Mouse (Mus musculus): ENCODE data around the gene Taf4.

The Taf4 gene

DNA sequence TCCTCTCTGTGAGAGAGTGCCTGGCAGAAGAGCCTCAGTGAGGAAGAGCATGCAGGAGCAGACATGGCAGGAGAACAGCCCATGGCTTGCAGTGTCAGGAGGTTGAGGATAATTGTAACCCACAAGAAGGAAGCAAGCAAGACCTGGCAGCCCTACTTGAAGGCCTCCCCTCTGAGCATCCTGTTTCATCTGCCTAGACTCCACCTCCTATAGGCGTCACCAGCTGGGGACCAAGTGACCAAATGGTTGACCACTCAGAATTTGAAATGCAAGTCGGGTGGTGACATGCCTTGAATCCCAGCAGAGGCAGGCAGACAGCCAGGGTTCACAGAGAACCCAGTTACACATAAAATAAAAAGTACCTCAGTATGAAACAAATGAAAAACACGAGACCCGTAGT, 4.2 kb upstream of the Taf4 start:
- DNase-seq = no peak

DNA sequence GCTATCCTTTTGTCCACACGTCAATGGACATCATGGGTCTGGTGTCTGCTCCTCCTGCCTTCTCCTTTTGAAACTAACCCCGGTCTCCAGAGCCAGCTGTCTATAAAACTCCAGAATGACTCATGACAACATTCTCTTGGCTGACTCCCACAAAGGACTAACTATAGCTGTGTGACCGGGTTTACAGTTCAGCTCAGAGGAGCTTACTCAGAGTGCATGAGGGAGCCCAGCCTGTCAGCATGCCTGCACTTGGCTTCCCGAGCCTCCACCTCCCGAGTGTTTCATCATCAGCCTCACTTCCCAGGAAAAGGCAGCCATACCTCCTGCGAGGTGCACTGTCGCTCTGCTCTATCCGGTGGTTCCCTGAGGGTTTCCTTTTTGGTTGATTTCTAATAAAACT, 3.4 kb upstream of the Taf4 start:
- no peak for DNase-seq

DNA sequence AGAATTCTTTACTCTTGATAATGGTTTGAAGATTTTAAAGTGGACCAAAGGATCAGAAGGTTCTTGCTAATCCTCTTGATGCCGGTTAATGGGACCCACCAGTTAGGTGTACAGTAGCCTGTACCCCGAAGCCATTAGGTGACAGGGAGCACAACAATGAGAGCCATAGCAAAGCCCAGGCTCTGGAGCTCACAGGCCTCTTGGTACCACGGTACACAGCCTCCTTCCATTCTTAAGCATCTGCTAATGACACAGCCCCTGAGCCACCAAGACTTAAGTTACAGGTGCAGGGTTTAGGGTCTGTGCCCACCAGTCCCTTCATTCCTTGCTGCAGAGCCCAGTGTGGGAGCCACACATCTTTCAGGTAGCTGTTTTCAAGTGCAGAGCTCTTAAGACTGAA, 1.8 kb upstream of the Taf4 start:
- no peak for DNase-seq

DNA sequence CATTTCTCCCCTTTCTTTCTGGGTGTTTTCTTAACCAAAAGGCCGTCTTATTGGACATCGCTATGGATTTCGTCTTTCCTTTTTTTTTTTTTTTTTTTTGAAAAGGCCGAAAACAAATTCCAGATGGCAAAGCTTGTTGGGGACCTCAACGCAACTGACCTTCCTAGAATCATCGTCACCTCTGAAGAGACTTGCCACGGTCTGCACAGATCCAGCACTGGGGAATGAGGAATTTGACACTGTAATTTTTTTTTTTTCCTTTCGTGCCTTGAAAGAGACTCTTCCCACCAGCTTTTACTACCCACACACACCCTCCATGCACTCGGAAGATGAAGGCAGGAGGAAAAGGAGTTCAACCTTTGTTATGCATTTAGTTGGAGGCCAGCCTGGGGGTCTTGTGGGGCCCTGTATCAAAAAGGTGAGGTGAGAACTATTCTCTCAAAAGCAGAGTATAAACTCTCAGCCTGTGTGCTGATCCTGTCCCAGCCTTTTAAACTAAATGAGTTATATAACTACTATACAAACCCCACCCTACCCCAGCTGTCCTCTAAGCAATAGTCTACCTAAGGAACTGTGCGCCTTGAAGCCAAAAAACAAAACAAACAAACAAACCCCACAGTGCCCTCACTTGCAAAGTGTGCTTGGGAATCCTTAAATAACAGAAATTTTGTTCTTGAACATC, 1.0 kb upstream of the Taf4 start:
- DNase-seq = no peak

DNA sequence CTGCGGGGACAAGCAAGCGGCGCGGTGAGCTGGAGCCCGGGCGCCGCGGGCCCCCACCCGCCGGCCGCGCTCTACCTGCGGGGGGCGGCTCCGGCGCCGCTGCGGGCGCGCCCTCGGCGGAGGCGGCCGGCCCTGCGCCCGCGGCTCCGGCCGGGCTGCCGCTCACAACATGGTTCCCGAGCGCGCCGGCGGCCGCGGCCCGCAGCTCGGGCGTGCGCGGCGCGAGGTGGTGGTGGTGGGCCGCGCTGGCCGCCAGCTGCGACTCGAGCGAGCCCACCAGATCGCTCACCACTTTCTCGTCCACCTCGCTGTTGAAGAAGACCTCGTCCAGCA, 185 bp downstream of the Taf4 start:
- DNase-seq = peak in 1 of 2 experiments; percentile 18

DNA sequence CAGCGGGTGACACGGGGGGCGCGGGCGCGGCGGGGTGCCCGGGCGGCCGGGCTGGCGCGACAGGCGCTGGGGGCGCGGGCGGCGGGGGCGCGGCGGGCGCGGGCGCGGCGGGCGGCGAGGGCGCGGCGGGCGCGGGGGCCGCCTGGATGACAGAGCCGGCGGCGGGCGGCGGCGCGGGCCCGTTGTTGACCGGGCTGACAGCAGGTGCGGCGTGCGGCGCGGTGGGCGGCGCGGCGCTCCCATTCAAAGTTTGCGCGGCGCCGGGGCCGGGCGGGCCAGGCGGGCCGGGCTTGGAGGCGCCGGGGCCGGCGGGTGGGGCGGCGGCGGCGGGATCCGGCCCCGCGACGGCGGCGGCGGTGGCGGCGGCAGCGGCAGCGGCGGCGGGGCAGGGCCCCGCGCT, 595 bp downstream of the Taf4 start:
- DNase-seq = peak in 1 of 2 experiments; percentile 15

DNA sequence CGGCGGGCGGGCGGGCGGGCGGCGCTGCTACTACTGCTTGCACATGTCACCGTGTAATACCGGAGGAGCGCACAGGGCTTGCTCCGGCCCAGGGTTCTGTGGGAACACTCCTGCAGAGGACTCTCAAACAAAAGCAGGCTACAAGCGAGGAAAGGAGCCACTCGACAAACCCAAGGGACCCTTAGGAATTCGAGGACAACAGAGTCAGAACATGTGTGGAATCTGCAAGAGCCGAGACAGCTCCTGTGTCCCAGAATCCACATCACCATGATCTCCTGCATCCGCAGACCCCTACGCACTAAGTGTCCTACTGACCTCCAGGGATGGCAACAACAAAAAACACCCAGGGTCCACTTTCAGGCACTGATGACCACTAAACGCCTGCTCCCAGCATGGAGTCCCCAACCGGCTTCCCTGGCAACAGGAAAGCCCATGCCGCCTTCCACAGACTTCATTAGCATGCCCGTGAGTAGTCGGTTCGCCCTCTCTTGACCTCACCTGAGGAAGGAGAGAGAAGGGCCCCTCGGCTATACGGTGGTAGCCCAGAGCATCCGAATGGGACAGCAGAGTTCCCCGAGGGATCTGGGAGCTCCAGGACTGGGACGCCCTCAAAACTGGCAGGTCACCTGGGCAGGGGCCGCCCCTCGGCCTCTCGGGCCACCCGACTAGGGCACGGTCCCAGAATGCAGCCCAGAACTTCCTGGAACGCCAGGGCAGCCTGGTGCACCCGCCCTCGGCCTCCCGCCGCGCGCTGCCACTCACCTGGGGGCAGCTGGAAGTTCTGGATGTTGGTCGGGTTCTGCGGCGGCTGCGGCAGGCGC, 1.6 kb downstream of the Taf4 start:
- DNase-seq = peak; percentile 31 to 38

DNA sequence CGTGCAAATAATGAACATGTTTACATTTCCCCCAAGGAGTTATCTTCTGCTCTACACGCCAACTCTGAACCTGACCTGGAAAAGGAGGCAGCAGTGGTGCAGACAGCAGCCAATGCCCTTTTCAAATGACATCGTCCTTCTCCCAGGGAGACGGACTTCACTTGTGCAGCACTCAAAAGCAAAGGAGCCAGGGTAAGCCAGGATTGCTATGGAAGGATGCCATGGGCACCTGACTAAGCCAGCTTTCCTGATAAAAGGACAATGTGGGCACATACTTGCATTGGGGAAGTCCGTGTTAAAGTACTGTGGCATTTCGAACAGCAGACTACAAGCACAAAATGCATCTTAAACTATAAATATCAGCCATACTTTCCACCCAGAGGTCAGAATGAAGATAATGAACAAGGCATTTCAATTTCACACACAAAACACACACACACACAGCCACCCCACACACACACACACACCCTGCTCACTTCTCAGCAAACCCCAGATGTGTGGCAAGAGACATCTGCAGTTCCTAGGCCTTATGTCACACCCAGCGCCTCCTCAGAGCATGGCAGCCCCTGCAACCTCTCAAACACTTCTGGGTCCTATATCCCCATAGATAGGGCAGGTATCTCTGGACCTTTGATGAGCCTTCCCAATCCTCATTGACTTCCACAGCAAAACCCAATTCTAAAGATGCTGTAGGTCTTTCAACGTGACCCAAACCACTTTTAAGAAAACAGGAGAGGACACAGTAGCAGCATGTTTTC, 2.4 kb downstream of the Taf4 start:
- no peak for DNase-seq

DNA sequence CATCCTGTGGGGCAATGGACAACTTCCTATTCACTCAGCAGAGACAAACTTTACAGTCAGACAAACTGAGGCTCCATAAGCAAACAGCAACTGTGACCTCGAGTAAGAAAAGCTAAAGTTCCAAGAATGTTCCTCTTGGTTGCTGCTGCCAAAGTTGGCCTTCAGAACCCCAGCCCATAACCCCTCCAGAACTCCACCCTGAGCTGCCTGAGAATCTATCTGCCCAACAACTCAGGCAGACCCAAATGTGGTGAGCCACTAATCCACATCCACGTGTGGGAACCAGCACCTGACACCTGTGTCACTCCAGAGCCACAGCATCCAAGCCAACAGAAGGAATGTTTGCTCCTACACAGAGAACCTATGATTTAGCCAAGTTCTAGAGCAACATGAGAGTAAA, 4.0 kb downstream of the Taf4 start:
- DNase-seq = no peak

DNA sequence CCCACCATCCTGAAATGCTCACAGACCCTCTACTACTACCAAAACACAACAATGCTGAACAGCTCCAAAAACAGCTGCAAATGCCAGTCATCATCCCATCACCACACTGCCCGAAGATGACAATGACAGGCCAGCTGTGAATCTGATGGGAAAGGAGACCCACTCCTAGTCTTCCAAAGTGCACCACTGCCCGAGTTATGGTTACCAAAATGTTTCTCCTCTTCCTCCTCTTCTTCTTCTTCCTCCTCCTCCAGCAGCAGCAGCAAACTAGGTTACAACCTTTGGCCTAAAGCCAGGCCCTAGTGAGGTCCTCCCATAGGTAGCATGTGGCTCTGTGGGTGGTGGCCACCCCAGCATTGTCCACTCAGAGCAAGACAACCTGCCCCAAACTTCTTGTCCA, 4.6 kb downstream of the Taf4 start:
- no peak for DNase-seq

DNA sequence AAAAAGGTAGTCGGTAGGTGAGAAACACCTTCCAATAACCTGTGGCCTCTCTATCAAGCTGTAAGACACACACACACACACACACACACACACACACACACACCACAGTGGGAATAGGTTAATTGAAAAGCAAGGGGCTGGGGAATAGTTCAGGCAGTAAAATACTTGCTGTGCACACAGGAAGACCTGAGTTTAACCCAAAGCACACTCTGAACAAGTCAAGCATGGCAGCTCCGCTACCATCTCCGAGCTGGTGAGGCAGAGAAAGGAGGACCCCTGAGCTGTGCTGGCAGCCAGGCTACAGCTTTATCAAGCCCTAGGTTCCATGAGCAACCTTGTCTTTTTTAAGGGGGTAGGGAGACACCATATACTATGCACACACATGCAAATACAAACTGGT, 7.3 kb downstream of the Taf4 start:
- DNase-seq = no peak

DNA sequence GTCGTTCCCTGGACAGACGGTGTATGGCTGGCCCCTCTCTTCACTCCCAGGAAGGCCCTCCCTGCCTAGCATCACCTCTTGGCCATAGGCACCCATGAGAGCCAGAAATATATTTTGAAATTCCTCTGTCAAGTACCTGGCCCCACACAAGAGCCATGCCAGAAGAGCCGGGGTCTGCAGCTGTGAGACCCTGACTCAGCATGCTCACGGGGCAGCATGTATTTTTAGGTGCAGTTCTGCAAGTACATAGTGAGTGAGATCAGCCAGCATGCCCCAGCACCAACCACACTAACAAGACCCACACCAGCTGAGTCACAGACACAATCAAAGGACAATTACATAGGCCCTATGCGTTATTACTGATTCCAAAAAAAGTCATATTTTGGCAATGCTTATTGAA, 8.8 kb downstream of the Taf4 start:
- DNase-seq = no peak

DNA sequence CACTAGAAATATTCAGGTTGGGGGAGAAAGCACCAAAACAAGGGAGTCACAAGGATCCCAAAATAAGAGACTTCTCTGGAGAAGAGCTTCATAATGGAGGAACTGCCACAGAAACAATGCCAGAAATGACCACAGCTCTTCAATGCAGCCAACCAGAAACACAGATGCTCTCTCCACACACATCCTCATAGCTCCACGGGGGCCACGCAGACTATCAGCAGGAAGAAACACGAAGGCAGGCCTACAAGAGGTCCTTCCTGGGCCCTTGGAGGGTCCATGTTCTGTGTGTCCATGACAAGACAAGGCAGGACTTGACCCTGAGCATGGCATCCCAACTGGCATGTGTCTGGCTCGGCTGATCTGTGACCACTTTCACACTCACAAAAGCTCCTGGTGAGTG, 15.0 kb downstream of the Taf4 start:
- no peak for DNase-seq

DNA sequence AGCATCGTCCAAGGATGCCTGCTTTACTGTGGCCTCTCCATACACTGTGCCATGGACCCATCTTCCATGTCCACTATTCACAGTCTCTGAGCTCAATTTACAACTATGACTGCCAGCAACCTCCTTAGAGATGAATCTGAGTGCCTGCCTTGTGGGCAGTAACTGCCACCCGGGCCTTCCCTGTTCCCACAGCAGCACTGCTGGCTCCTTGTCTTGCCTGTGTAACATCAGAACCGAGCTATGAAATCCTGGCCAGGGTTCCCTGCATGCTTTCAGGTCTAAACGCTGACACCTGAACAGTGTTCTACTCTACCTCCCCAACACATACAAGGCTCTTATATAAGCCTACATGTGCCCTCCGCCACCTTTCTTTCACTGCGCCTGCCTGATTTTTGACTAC, 16.1 kb downstream of the Taf4 start:
- no peak for DNase-seq

DNA sequence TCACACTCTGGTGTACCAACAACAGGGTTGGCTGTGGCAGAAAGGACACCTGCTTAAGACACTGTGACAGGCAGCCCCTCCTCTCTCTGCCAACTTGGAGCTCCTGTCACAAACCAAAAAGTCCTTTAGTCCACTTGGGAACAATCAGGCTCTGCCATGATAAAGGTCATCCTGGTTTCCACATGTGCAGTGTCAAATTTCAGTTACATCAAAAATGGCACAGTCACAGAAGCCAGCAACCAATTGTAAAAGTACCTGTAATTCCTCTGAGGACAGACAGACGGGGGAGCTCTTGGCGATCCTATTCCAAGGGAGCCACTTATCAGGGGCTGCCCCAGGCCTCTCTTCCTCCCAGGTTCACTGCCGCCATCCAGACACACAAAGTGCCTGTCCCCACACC, 17.1 kb downstream of the Taf4 start:
- no peak for DNase-seq

DNA sequence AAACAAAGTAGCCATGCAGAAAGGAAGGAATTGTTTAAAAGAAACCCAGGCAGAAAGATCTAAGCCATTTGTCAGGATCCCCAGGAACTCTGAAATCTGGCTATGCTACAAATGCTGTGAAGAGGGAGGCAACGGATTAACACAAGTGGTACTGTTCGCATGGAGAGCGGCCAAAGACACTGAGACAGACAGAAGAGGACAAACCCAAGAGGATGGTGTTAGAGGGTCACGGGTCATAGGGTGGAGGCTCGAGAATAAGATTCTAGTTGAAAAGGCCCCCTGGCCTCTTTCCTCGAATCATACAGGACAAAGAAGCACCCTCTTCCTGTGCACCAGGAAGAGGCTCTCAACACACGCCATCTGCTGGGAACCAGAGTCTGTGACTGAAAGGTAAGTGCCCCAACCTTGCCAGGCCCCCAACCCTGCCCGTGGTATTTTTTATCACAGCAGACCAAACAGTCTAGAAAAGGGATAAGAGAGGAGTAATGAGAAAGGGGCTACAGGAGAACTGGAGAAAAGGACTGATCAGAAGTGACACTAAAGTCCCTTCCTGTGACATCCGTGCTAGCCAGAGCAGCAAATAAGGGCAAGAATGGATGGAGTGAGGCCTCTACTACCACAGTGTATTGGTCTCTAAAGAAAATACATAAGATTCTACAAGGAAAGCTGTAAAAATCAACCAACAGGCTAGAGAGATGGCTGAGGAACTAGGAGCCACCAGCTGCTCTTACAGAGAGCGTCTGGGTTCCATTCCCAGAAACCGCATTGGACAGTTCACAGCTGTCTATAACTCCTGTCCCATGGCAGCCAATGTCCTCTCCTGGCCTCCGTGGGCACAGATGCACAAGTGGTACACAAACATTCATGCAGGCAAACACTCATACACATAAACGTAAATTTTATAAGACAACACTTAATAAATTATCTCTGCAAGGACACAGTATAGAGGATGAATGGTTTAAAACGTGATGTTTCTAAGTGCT, 24.6 kb downstream of the Taf4 start:
- no peak for DNase-seq

DNA sequence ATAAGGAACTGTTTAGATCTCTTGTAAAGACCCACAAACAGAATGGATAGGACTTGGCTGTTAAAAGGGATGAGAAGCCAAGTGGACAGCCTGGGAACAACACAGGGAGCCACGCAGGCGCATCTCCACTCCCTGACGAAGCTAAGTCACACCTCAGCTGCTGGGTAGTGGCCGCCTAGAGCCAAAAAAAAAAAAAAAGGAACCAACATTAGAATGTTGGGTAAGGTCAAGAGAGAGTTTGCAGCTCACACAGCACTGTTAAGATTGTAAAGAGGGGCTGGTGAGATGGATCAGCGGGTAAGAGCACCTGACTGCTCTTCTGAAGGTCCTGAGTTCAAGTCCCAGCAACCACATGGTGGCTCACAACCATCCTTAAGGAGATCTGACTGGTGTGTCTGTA, 27.6 kb downstream of the Taf4 start:
- DNase-seq = peak in 1 of 2 experiments; percentile 8

DNA sequence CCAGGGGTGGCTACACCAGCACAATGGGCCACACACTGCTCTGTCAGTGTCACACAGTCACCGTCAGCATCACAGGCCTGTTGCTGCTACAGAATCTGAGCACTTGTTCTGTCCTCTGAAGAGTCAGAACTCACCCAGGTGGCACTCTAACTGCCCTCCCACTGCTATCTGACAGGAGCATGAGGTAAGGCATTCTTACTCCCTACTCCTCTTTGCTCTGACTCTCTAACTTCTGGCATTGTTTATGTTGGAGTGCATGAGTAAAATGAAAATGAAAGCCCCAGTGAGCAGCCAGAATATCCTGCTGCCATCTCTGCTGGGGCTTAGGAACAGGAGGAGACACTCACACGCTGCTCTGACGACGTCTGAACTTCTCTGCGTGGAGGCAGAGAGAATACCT, 28.8 kb downstream of the Taf4 start:
- no peak for DNase-seq

DNA sequence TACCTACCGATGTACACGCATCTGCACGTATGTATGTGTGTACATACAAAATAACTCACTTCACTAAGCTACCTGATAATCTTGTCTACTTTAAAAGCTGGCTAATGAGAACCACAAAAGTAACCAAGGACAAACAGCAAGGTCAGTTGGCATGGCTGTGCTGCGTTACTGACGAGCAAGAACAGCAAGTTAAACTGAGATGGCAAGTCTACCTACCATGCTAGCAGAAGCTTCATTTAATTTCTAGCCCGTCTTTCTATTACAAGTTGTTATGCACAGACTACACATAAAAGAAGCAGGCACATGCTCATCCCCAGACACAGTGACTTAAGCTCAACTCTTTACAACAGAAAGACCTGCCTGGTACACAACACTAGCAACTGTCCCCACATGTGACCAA, 29.9 kb downstream of the Taf4 start:
- DNase-seq = no peak

DNA sequence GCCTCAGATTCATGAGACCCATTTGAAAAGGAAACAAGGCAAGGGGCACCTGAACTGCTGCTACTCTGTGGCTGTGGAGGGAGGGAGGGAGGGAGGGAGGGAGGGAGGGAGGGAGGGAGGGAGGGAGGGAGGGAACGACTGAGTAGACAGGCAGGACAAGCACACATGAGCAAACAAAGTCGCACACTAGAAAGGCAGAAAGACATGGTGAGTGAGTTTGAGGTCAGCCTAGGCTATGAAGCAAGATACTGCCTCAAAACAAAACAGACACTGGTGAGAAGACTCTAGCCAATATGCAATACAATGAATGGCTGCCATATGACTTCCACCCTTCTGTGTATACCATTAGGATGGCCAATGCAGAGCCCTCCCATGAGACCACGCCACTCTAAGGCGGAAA, 31.4 kb downstream of the Taf4 start:
- peak in 1 of 2 experiments; percentile 20 for DNase-seq

DNA sequence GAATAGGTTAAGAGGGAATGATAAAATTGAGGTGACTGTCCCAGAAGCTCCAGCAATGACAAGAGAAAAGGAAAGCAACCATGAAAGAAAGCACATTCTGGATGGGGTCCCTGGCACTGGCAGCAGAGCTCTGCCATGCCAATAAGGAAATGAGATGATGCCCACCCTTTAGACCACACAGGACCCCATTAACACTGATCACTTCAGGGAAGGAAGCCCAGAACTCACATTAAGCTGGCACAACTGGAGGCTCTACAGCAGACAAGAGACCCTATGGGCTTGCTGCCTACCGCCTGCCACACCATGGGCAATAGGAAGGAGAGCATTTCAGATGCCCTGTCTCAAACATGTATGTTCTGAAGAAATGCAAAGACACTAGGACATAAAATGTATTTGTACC, 34.8 kb downstream of the Taf4 start:
- DNase-seq = no peak

DNA sequence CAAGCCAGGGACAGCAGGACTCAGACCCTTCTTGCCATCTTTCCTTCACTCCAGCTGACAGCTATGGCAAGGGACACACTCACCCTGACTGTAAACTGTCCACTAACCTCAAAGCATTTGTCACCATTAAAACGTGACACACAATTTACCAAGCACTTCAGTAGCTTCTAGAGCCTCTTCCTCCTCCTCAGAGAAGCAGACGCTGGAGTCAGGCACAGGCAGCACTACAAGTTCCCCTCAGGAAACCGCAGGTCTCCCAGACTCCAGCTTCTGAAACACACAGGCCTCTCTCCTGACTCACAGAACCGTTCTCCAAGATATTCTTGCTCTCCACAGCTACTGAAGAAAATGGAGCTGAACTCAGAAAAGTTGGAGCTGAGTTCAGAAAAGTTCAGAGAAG, 39.4 kb downstream of the Taf4 start:
- DNase-seq = no peak

DNA sequence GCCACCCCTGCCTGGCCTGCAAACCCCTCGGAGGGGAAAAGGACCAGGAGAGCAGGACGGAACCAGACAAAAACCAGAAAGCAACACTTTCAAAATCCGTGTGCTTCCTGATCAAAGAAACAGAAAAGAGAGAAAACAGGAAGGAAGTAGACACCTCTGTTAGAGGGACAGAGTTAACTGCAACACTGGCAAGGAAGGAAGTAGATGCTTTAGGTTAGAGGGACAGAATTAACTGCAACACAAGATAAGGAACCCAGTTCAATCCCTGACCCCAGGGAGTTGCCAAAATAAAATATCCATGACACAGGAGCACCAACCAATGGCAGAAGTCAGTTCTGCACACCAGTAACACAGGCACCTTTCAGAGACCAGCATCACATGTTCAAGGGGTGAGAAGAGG, 42.3 kb downstream of the Taf4 start:
- no peak for DNase-seq

All from B cell, adult 2 months (primary cell).